Mouse (Mus musculus): ENCODE results near the gene Xrcc5. TPM values are rescaled to one million over a fixed set of nuclear protein-coding genes. Genes with fewer than 3 reads are reported as not detected.

The Xrcc5 gene
- polyA plus RNA-seq, 1 experiment from 2014 or later = 34.0 TPM

GRCm38 (mm10) chr1:72439146-72439545 is 131.9 kb downstream of the Xrcc5 start:
- 73% methylated on average over 8 of the region's 8 CpGs for WGBS
- Histone ChIP-seq H3K27ac (ENCODE audit: low read length) (no peak overlapping the region), H3K9me3 (ENCODE audit: control insufficient read depth, low read length) (no peaks in the 10 kb centered on the region), H3K9ac (ENCODE audit: low read depth, low read length) (no peak overlapping the region), H3K4me2 (ENCODE audit: low read depth, low read length) (no peak overlapping the region), H3K36me3 (ENCODE audit: control insufficient read depth, insufficient read depth, low read length) (no peaks in the 10 kb centered on the region), H3K27me3 (replicated peaks; ENCODE audit: control insufficient read depth, insufficient read depth, low read length) (no peaks in the 10 kb centered on the region), H3K4me1 (ENCODE audit: control insufficient read depth, insufficient read depth, low read length) (no peaks in the 10 kb centered on the region), H3K4me3 (ENCODE audit: low read length) (no peak overlapping the region)
- ATAC-seq = no peak

GRCm38 (mm10) chr1:72442747-72443146 is 135.5 kb downstream of the Xrcc5 start:
- no peaks in the 10 kb centered on the region for H3K36me3 ChIP-seq (ENCODE audit: control insufficient read depth, insufficient read depth, low read length)
- no peaks in the 10 kb centered on the region for H3K27me3 ChIP-seq (replicated peaks; ENCODE audit: control insufficient read depth, insufficient read depth, low read length)
- 79% methylated on average over 2 of the region's 2 CpGs for WGBS
- no peak overlapping the region for H3K4me3 ChIP-seq (ENCODE audit: low read length)
- no peaks in the 10 kb centered on the region for H3K9me3 ChIP-seq (ENCODE audit: control insufficient read depth, low read length)
- H3K9ac ChIP-seq (ENCODE audit: low read depth, low read length) = no peak overlapping the region
- H3K4me2 ChIP-seq (ENCODE audit: low read depth, low read length) = no peak overlapping the region
- no peaks in the 10 kb centered on the region for H3K4me1 ChIP-seq (ENCODE audit: control insufficient read depth, insufficient read depth, low read length)
- H3K27ac ChIP-seq (ENCODE audit: low read length) = no peak overlapping the region
- no peak for ATAC-seq

Other genes starting within 250 kb of the Xrcc5 start
- gene Mreg, start 95.1 kb upstream of the Xrcc5 start, polyA plus RNA-seq (2015; fragmentation: Nextera tagmentation; extraction: Ambion mirVana) = 7.5 and 13.2 TPM in 2 replicates
- 82.7 and 96.5 TPM in 2 replicates for gene Pecr, start 23.1 kb upstream of the Xrcc5 start, polyA plus RNA-seq (2015; fragmentation: Nextera tagmentation; extraction: Ambion mirVana)
- gene Tmem169, start 23.1 kb upstream of the Xrcc5 start, polyA plus RNA-seq (2015; fragmentation: Nextera tagmentation; extraction: Ambion mirVana) = 2.1 and 2.3 TPM in 2 replicates
- 0.27 and 0.32 TPM in 2 replicates for gene March4, start 229.5 kb downstream of the Xrcc5 start, polyA plus RNA-seq (2015; fragmentation: Nextera tagmentation; extraction: Ambion mirVana)

All from intestine, embryonic 16.5 days (tissue).